Mouse (Mus musculus): Measurements from ENCODE around the gene Ovgp1.

DNA sequence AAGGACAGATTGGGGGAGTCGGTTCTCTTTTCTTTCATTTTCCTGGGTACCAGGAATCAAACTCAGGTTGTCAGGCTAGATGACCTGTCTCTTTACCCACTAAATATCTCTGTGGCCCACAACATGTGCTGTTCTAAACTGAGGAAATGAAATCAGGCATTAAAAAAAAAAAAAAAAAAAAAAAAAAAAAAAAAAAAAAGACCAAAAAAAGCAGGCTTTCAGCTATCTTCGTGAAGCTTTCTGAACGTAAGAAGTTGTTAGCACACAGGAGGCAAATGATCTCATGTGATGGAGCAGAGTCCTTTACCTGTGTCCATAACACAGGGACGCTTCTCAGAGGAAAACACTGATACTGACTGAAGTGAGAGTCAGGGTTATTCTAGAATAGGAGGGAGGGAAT is 37.4 kb upstream of the Ovgp1 start:
- no peak for TF ChIP-seq CTCF (IDR thresholded peaks at IDR 0.05; ENCODE audit: low read depth, low read length)
- no peak for TF ChIP-seq POLR2A (IDR thresholded peaks at IDR 0.05; ENCODE audit: extremely low read depth, insufficient read depth, low read length)

Measured in liver, adult 2 months (tissue).